Comparison of ENCODE assay signal across 11 mouse cellular contexts in genomic region chr7:50210678-50211251, GRCm38 (mm10).
DNase-seq lines count a peak whose midpoint lies in the region; ATAC-seq lines count a peak whose summit lies in the region.
"Had no signal": no experiment of that assay in that cellular context is flagged by ENCODE, and none has a peak within 500 bp of the region (broad histone marks: within the 10 kb centered on the region; RNA-seq: fewer than 3 reads in every experiment).

No protein-coding gene starts in this region.

- peaks cover 7% of the 10 kb centered on the region for H3K4me1 ChIP-seq in lung, embryonic 15.5 days
- peaks cover 13% of the 10 kb centered on the region for H3K4me1 ChIP-seq in midbrain, embryonic 15.5 days

- no peak overlapping the region for H3K4me2 ChIP-seq in lung, embryonic 15.5 days
- H3K4me2 ChIP-seq in midbrain, embryonic 15.5 days, result 0 out of 2 replicates have a peak overlapping the region, but pooled peaks have one; percentile 18

- no peaks in the 10 kb centered on the region for H3K36me3 ChIP-seq in lung, embryonic 15.5 days
- no peaks in the 10 kb centered on the region for H3K36me3 ChIP-seq in midbrain, embryonic 15.5 days (replicated peaks)

- DNase-seq in lung, postnatal 14 days, result no peak
- DNase-seq in embryo, embryonic 10.5 days (ENCODE audit: low spot score), result peak; percentile 26
- DNase-seq in forelimb bud, embryonic 11.5 days (ENCODE audit: low read depth, low spot score), result peak; percentile 17
- no peak for DNase-seq in heart, adult 18-20 months
- DNase-seq in gastrocnemius, adult 18-20 months (ENCODE audit: low spot score), result no peak
- DNase-seq: gastrocnemius, postnatal 10 days; heart, postnatal 14 days; thymus, adult 18-20 months had no signal

- H3K27ac ChIP-seq in lung, embryonic 15.5 days, result no peak overlapping the region
- peak overlapping the region; percentile 24; the same call in 1 of the 2 replicates for H3K27ac ChIP-seq in midbrain, embryonic 15.5 days

- H3K4me3 ChIP-seq in lung, embryonic 15.5 days, result no peak overlapping the region
- no peak overlapping the region for H3K4me3 ChIP-seq in midbrain, embryonic 15.5 days
- H3K4me3 ChIP-seq: myocyte had no signal

- WGBS in lung, embryonic 15.5 days, result 21% methylated on average over 6 of the region's 6 CpGs
- WGBS in midbrain, embryonic 15.5 days, result 24% methylated on average over 6 of the region's 6 CpGs

- H3K9ac ChIP-seq in lung, embryonic 15.5 days, result no peak overlapping the region
- no peak overlapping the region for H3K9ac ChIP-seq in midbrain, embryonic 15.5 days

- peaks cover 25% of the 10 kb centered on the region for H3K27me3 ChIP-seq in lung, embryonic 15.5 days
- H3K27me3 ChIP-seq in midbrain, embryonic 15.5 days (replicated peaks), result no peaks in the 10 kb centered on the region

- no peaks in the 10 kb centered on the region for H3K9me3 ChIP-seq in lung, embryonic 15.5 days
- H3K9me3 ChIP-seq in midbrain, embryonic 15.5 days, result no peaks in the 10 kb centered on the region

- peak; percentile 91 for ATAC-seq in lung, embryonic 15.5 days (ENCODE audit: borderline replicate concordance, extremely low read depth, low FRiP score, low TSS enrichment)
- peak; percentile 80 for ATAC-seq in midbrain, embryonic 15.5 days (replicated peaks)

Comparison
In these comparisons a context has a peak if more than half of its experiments do, and no peak if none do; other contexts are left out.
1. DNase-seq: peak in embryo, embryonic 10.5 days (single experiment) and forelimb bud, embryonic 11.5 days (single experiment); none in lung, postnatal 14 days (single experiment), heart, adult 18-20 months (0 of 2) and gastrocnemius, adult 18-20 months (single experiment).